Mouse (Mus musculus) erythroblast, embryonic 14.5 days (primary cell): ENCODE measurements at regions not wholly inside any gene's neighbourhood (a gene's known extent, or its start where the extent isn't known, plus 50 kb on each side); places are given as distances from the start of the nearest gene placed in this dataset.

ENCODE experiments used
- H3K27me3 ChIP-seq: 2 replicates; pipeline ENCODE4 v1.6.1; 2012; ENCODE audit warnings: inconsistent platforms; ENCODE audit not compliant: control insufficient read depth
- H3K36me3 ChIP-seq: 2 replicates; pipeline ENCODE4 v1.6.1; 2012; ENCODE audit warnings: mild to moderate bottlenecking, inconsistent platforms; ENCODE audit not compliant: control insufficient read depth
- H3K4me1 ChIP-seq: 2 replicates; pipeline ENCODE4 v1.6.1; 2012; ENCODE audit warnings: inconsistent platforms; ENCODE audit not compliant: control insufficient read depth
- H3K4me3 ChIP-seq: replicated peaks from 2 replicates; pipeline ENCODE3; 2012; ENCODE audit warnings: moderate library complexity, mild to moderate bottlenecking, inconsistent platforms
- H3K9me3 ChIP-seq: 2 replicates; pipeline ENCODE4 v1.6.1; 2012; ENCODE audit warnings: low read length, inconsistent platforms, mixed read lengths; ENCODE audit not compliant: control insufficient read depth
- GATA1 ChIP-seq: IDR thresholded peaks from 2 replicates; pipeline ENCODE4 v1.6.1; 2012; ENCODE audit warnings: low read length, inconsistent platforms, mixed read lengths
- TAL1 ChIP-seq: IDR thresholded peaks from 3 replicates; pipeline ENCODE4 v1.6.1; 2012; ENCODE audit warnings: low read length, inconsistent platforms, mixed read lengths

GRCm38 (mm10) chr11:84628111-84628510 lies 102.8 kb upstream of the Lhx1 start:
- Histone ChIP-seq H3K9me3 (no peaks in the 10 kb centered on the region), H3K27me3 (peaks cover 12% of the 10 kb centered on the region), H3K4me1 (no peaks in the 10 kb centered on the region), H3K4me3 (no peak overlapping the region), H3K36me3 (no peaks in the 10 kb centered on the region)
- TF ChIP-seq TAL1 (no peak), GATA1 (no peak)

GRCm38 (mm10) chr11:84627685-84628084 lies 102.3 kb upstream of the Lhx1 start:
- Histone ChIP-seq H3K4me1 (no peaks in the 10 kb centered on the region), H3K36me3 (no peaks in the 10 kb centered on the region), H3K27me3 (peaks cover 12% of the 10 kb centered on the region), H3K4me3 (no peak overlapping the region), H3K9me3 (no peaks in the 10 kb centered on the region)
- no peak for TF ChIP-seq GATA1
- no peak for TF ChIP-seq TAL1

DNA sequence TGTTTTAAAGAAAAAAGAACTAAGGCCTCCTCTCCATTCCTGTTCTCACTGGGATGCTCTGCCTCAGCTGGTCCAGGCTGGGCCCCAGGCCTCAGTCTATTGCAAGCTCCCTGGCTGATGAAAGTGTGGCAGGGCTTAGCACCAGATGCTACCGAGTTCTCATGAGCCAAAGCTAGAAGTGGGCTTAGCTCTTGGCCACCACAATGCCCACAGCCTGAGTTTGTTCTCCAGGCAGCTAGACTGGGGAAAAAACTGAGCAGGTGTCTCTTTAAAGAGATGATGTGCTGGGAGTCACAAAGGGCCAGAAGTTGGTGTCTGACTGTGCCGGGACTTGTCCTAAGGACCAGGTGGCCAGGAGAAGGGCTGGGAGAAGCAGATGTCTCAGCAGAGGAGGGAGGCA lies 101.9 kb upstream of the Lhx1 start:
- no peak overlapping the region for H3K4me3 ChIP-seq
- no peaks in the 10 kb centered on the region for H3K36me3 ChIP-seq
- H3K27me3 ChIP-seq: peaks cover 12% of the 10 kb centered on the region
- TF ChIP-seq GATA1 (no peak), TAL1 (no peak)
- no peaks in the 10 kb centered on the region for H3K4me1 ChIP-seq
- no peaks in the 10 kb centered on the region for H3K9me3 ChIP-seq

GRCm38 (mm10) chr11:84624100-84624499 lies 98.8 kb upstream of the Lhx1 start:
- Histone ChIP-seq H3K4me1 (no peaks in the 10 kb centered on the region), H3K27me3 (peaks cover 9% of the 10 kb centered on the region), H3K36me3 (no peaks in the 10 kb centered on the region), H3K4me3 (no peak overlapping the region), H3K9me3 (no peaks in the 10 kb centered on the region)
- TF ChIP-seq GATA1: no peak
- TF ChIP-seq TAL1: no peak

DNA sequence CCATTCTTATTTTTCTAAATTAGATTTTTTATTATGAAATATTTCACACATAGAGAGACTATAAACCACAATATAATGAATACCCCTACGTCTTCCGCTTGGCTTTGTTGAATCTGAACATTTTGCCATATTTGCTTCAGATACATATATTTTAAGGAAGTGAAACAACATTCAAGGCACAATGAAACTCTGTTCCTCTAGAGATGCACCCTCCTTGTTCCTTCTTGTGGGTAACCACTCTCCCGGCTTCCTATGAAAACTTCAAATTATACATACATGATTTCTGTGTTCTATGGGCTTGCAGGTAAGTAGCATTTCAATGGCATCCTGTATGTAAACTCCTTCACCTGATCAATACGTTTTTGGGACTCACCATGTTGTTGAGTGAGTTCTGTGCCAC lies 94.4 kb upstream of the Lhx1 start:
- Histone ChIP-seq H3K4me1 (no peaks in the 10 kb centered on the region), H3K27me3 (peaks cover 7% of the 10 kb centered on the region), H3K4me3 (no peak overlapping the region), H3K36me3 (no peaks in the 10 kb centered on the region), H3K9me3 (peaks cover 3% of the 10 kb centered on the region)
- no peak for TF ChIP-seq GATA1
- TF ChIP-seq TAL1: no peak

- Histone ChIP-seq H3K4me1 (no peaks in the 10 kb centered on the region), H3K27me3 (peaks cover 4% of the 10 kb centered on the region), H3K9me3 (peaks cover 3% of the 10 kb centered on the region), H3K36me3 (no peaks in the 10 kb centered on the region), H3K4me3 (no peak overlapping the region)
- TF ChIP-seq GATA1: no peak
Observed at GRCm38 (mm10) chr11:84618576-84618975, 93.2 kb upstream of the Lhx1 start.

- TF ChIP-seq TAL1 (no peak), GATA1 (no peak)
- H3K9me3 ChIP-seq: no peaks in the 10 kb centered on the region
- no peak overlapping the region for H3K4me3 ChIP-seq
- no peaks in the 10 kb centered on the region for H3K36me3 ChIP-seq
- peaks cover 4% of the 10 kb centered on the region for H3K27me3 ChIP-seq
- H3K4me1 ChIP-seq: no peaks in the 10 kb centered on the region
Observed at GRCm38 (mm10) chr11:84612982-84613720, 87.8 kb upstream of the Lhx1 start.

- Histone ChIP-seq H3K4me1 (no peaks in the 10 kb centered on the region), H3K36me3 (no peaks in the 10 kb centered on the region), H3K9me3 (no peaks in the 10 kb centered on the region), H3K27me3 (peaks cover 15% of the 10 kb centered on the region), H3K4me3 (no peak overlapping the region)
- no peak for TF ChIP-seq TAL1
- TF ChIP-seq GATA1: no peak
Observed at GRCm38 (mm10) chr11:84611625-84611879, 86.2 kb upstream of the Lhx1 start.

DNA sequence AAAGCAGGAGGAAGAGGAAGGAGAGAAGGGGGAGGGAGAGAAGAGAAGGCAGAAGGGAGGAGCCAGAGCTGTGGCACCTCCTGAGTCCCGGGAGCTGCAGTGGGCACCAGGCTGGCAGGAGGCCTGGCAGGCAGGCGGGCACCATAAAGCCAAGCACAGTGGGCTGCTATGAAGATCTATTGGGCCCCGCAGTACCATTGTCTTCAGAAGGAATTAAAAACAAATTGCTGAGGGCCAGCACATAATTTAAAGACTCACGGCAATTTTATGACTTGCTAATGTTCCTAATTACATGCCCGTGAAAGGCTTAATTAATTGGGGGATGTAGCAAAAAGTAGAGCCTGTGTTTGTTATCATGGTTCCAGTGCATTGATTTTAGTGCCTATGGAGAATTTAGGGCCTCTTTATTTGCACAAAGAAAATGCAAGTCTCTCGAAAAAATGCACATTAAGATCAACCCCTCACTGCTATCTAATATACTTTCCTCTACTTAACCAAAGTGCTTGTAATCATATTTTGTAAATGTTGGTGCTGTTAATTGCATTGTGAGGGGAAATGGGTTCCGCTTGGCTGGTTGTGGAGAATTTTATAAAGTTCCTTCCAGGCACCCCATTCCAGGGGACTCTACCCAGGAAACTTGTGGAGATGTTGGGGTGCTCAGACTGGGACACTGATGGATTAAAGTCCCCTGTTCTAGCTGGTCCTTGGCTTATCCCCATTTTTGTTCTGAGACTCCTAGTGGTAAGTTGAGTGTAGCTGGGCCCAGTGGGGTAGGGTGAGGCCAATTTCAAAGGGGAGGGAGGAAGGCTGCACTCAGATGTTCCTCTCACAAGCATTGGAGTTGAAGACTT lies 85.7 kb upstream of the Lhx1 start:
- no peak for TF ChIP-seq TAL1
- Histone ChIP-seq H3K4me3 (no peak overlapping the region), H3K9me3 (no peaks in the 10 kb centered on the region), H3K36me3 (no peaks in the 10 kb centered on the region), H3K4me1 (no peaks in the 10 kb centered on the region), H3K27me3 (peaks cover 20% of the 10 kb centered on the region)
